Mouse (Mus musculus) bone marrow, adult 2 months (tissue): ENCODE data around the gene Cacna1c.

Experiments used
- CTCF ChIP-seq: fragments of 200-500 bp; IDR thresholded peaks from 2 replicates; pipeline ENCODE4 v1.5.1; 2011; ENCODE audit warnings: low read length, control low read depth; ENCODE audit not compliant: control insufficient read depth, insufficient read depth
- POLR2A ChIP-seq: fragments of 200-500 bp; IDR thresholded peaks from 2 replicates; pipeline ENCODE4 v1.6.1; 2011; ENCODE audit warnings: low read depth, mild to moderate bottlenecking, control low read depth, low read length, borderline replicate concordance; ENCODE audit not compliant: control insufficient read depth

GRCm38 (mm10) chr6:119089173-119089572 lies 107.0 kb downstream of the Cacna1c start:
- TF ChIP-seq CTCF (no peak), POLR2A (no peak)
